Mouse (Mus musculus): ENCODE results near the gene Calm5. TPM values are rescaled to one million over a fixed set of nuclear protein-coding genes. Genes with fewer than 3 reads are reported as not detected.
A peak's percentile ranks its signal among the peaks of the same experiment; 100 is the strongest.

The Calm5 gene
- total RNA-seq, 2 experiments from 2014 or later = not detected

DNA sequence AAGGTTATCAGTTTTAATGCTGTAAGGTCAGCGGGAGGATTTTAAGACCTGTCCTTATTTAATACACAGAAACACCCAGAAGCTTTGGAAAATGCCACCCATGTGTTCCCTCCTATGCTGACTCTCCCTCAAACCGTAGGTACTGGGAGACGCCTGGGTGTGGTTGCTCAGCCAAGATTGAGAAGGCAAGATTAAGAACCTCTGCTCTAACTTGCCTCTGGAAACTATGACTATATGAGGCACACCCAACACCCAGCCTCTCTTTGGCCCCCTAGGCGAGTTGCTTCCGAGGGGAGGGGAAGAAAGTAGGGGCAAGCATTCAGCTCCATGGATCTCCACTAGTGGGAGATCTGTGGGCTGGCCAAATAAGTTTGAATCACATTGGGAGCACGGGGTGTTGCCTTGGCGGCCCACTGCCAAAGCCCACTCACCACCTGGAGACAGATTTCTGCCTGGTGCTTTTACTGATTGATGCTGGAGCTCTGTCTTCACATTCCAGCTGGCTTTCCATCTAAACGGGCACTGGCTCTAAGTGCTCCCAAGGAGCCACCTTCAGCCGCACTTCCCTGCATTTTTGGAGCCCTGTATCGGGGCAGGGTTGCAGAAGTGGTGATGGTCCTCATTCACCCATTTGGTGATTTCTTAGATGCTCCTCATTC, 9.1 kb downstream of the Calm5 start:
- intact Hi-C loops (cut with DNase I; ENCODE audit: low total_unique reads) = no loop called here
- DNase-seq = no peak

- peak; percentile 11 for DNase-seq
- intact Hi-C loops (cut with DNase I; ENCODE audit: low total_unique reads) = no loop called here
These were observed 11.8 kb downstream of the Calm5 start for GRCm38 (mm10) chr13:3865648-3866354.

GRCm38 (mm10) chr13:3866355-3867052, 12.5 kb downstream of the Calm5 start:
- DNase-seq = no peak
- intact Hi-C loops (cut with DNase I; ENCODE audit: low total_unique reads) = no loop called here

GRCm38 (mm10) chr13:3867158-3867557, 13.2 kb downstream of the Calm5 start:
- DNase-seq = no peak
- intact Hi-C loops (cut with DNase I; ENCODE audit: low total_unique reads) = no loop called here

- intact Hi-C loops (cut with DNase I; ENCODE audit: low total_unique reads) = no loop called here
- DNase-seq = no peak
These were observed 15.9 kb downstream of the Calm5 start for GRCm38 (mm10) chr13:3869901-3870300.

GRCm38 (mm10) chr13:3872832-3873231, 18.9 kb downstream of the Calm5 start:
- DNase-seq = no peak
- intact Hi-C loops (cut with DNase I; ENCODE audit: low total_unique reads) = no loop called here

DNA sequence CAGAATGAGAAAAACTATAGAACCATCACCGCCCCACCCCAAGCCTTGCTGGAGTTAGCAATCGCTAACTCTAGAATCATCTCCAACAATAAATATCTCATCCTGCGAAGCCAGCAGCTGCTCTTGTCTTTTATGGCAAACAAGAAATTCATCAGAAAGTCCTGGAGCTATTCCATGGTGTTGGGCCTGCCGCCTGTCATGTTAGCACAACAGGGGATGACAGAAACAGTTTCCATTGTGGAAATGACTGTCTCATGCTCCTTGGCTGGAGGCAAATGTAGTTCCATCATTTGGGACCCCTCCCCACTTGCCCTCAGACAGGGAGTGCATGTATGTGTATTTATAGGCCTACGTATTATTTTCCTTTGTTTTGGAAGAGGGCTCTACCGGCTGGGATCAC, 22.5 kb downstream of the Calm5 start:
- DNase-seq = no peak

DNA sequence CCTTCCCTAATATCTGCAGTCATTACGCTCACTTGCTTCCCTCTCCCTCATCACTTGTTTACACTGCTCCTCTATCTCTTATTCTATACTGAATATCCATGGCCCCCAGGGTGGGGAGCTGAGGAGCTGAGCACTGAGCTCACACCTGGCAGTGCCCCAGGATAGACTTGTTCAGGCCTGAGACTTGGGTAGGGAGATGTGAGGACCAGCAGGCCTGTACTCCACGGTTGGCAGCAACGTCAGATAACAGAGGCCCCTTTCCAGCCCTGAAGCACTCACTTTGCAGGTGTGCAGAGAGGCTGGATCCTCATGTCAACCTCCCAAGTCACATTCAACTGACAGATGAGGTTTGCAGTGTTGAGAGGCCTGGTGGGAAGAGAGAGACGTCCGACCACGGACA, 23.2 kb downstream of the Calm5 start:
- intact Hi-C loops (cut with DNase I; ENCODE audit: low total_unique reads) = no loop called here
- no peak for DNase-seq

More for the DNA sequence above, 22.5 kb downstream of the Calm5 start:
- intact Hi-C loops (cut with DNase I; ENCODE audit: low total_unique reads) = no loop called here

DNA sequence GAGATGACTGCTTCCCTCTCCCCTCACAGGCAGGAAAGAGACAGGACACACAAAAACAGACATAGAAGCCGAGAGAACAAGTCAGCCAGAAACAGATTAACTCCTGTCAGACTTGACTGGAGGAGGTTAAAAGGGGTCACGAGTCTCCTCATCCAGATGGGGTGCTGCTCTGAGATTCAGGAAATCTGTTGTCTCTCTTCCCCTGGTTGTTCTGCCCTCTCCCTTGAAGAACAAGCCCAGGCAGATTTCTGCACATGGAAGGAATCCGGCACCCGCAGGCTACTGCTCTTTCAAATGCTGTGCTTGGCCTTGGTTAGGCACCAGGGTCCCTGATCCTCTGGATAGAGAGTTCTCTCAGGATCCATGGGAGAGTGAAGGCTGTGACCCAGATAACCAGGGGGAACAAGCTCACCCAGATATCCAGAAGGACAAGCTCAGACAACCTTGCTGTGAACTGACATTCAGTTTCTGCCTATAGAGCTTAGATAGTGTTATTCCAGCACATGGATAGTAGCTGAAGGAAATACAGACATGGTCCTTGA, 23.8 kb downstream of the Calm5 start:
- intact Hi-C loops (cut with DNase I; ENCODE audit: low total_unique reads) = no loop called here
- DNase-seq = no peak

- intact Hi-C loops (cut with DNase I; ENCODE audit: low total_unique reads) = no loop called here
- no peak for DNase-seq
These were observed 32.7 kb downstream of the Calm5 start for GRCm38 (mm10) chr13:3886663-3887062.

DNA sequence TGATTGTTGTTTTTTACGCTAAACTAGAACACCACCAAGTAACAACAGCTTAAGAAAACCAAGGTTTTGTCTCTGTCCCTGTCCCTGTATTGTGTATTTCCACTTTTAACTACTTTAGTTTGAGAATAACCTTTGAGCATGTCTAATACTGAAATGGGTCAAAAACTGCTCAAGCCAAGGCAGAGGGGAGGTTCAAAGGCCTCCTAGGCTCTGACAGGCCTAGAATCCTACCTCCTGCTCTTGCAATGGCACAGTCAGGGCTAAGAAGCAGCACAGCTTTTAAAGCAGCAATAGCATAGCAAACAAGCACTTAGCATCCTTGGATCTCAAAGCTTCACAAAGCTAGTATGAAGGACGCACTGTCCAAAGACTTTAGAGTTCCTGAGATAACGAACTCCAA, 35.1 kb downstream of the Calm5 start:
- intact Hi-C loops (cut with DNase I; ENCODE audit: low total_unique reads) = no loop called here
- DNase-seq = no peak

DNA sequence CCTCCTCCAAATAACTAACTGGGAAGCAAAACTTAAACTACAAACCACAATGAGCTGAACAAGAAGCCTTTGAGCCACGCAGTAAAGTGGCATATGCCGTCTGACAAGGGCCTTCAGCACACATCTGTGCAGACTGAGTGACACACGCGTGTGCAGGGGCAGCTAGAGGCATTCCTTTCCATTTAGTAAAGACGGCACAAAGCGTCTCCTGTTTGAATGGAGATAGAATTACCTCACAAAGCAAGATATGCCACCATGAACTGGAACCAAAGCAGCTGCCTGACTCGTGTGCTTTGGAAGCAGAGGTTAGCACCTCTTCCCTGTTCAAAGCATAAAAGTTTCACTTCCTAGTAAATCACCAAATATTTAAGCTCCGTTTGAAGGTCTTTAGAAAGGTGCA, 36.1 kb downstream of the Calm5 start:
- intact Hi-C loops (cut with DNase I; ENCODE audit: low total_unique reads) = no loop called here
- DNase-seq = no peak

- intact Hi-C loops (cut with DNase I; ENCODE audit: low total_unique reads) = no loop called here
- no peak for DNase-seq
These were observed 37.6 kb downstream of the Calm5 start for GRCm38 (mm10) chr13:3891479-3892087.

DNA sequence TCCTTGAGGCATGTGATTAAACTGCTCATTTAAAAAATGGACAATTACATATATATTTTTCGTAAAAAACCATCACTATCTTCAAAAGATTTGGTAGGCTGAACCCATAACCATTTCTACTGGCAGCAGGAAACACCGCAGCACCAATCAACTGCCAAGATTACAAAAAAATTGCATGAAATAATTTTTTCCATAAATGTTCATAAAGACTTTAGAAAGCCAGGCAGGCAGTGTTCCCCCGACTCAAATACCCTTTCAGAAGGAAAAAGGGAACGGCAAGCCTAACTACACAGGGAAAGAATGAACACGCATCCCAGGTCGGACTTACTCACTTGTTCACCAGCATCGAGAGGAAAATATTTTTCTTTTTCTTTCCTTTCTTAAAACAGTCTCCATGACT, 38.6 kb downstream of the Calm5 start:
- DNase-seq = no peak
- intact Hi-C loops (cut with DNase I; ENCODE audit: low total_unique reads) = no loop called here

DNA sequence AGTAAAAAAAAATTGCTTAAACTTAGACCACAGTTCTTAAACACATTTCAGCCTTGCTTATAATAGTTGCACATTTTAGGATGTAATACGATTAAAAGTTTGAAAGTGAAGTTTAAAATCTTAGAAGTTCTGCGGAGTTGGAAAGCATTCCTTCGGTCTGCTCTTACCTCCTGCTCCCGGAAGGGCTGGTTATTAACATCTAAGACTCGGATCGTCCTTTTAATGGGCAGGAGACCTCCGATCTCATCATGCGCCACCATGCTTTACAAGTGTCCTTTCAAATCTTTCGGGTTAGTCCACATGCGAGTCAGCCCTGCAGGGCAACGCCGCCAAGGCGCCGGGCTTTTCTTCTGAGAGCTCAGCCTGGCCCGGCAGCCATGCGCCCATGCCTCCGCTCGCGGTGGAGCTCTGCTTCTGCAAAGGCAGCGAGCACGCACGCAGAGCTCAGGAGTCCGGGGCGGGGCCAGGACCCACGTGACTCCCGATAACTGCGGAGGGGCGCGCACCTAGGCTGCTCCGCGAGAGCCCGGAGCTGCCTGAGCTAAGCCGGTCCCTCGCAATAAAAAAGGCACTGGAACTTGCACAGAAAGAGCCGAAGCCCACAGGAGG, 39.3 kb downstream of the Calm5 start:
- DNase-seq = peak; percentile 89
- intact Hi-C loops (cut with DNase I; ENCODE audit: low total_unique reads) = no loop called here

DNA sequence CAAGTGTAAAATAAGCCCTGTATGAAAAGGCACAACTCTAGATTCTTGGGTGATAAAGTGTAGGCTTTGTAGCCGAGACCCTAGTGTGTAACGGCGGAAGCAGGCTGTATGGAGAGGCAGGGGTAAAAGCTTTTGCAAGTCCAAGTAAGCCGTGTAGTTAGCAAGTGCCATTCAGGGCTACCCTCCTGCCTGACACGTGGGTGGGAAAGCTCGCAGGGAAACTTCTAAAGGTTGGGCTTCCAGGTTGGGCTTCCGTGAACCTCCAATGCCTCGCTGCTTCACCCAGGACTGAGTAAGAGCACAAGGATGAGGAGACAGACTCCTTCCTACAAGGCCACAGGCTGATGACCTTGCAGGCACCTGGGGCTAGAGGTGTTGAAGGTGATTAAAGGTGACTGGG, 40.6 kb downstream of the Calm5 start:
- no peak for DNase-seq
- intact Hi-C loops (cut with DNase I; ENCODE audit: low total_unique reads) = no loop called here

GRCm38 (mm10) chr13:3895397-3895980, 41.5 kb downstream of the Calm5 start:
- DNase-seq = no peak
- intact Hi-C loops (cut with DNase I; ENCODE audit: low total_unique reads) = no loop called here

DNA sequence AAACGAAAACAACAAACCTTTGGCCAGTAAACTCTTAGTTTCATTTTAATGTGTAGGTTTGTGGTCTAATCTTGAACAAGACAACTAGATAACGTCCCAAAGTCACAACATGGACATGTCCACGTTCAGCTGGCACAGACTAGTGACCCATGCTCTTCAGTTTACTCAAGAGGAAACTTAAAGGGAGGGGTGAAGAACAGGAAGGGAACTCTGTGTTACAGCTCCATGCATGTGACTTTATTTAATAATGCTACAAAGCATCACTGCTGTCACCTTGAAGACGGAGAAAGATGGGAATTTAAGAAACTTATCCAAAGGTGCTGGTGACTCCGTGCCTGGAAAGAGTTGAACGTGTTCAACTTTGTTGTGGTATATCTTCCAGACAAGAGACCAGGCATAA, 42.1 kb downstream of the Calm5 start:
- intact Hi-C loops (cut with DNase I; ENCODE audit: low total_unique reads) = no loop called here
- DNase-seq = no peak

GRCm38 (mm10) chr13:3896913-3897312, 42.9 kb downstream of the Calm5 start:
- peak; percentile 31 for DNase-seq
- intact Hi-C loops (cut with DNase I; ENCODE audit: low total_unique reads) = no loop called here
